Mouse (Mus musculus) MEL (cell line): Measurements from ENCODE around the gene Iqcf1. TPM values are rescaled to one million over a fixed set of nuclear protein-coding genes. Genes with fewer than 3 reads are reported as not detected.

ENCODE experiments used
- DNase-seq: peaks from one replicate; pipeline ENCODE4 v3.0.0; 2011; ENCODE audit warnings: low read depth, low spot score
- H3K27ac ChIP-seq: 2 replicates; pipeline ENCODE4 v1.5.1; 2012; ENCODE audit warnings: low read depth, mild to moderate bottlenecking, control low read depth, low read length, moderate library complexity; ENCODE audit not compliant: control insufficient read depth
- H3K27me3 ChIP-seq, 2 experiments: fragments of 150-350 bp in 1 of 2; sonication (generic) in 1 of 2; 2 replicates each; pipeline ENCODE4 v1.6.1; 2012; ENCODE audit warnings: low read length in 2 of 2, mild to moderate bottlenecking in 2 of 2, improper control_type of control experiment in 1 of 2, moderate library complexity in 1 of 2; ENCODE audit not compliant: insufficient read depth in 2 of 2, control insufficient read depth in 1 of 2
- H3K36me3 ChIP-seq, 2 experiments: 2 replicates each; pipeline ENCODE4 v1.6.1; 2012 to 2014; ENCODE audit warnings: low read length in 2 of 2, improper control_type of control experiment in 1 of 2, inconsistent platforms in 1 of 2, mild to moderate bottlenecking in 1 of 2; ENCODE audit not compliant: insufficient read depth in 2 of 2, control insufficient read depth in 1 of 2
- H3K4me1 ChIP-seq, 2 experiments: fragments of 150-350 bp in 1 of 2; sonication (generic) in 1 of 2; 2 replicates each; pipeline ENCODE4 v1.6.1; 2012; ENCODE audit warnings: low read length in 2 of 2, improper control_type of control experiment in 1 of 2, mild to moderate bottlenecking in 1 of 2; ENCODE audit not compliant: insufficient read depth in 2 of 2, control insufficient read depth in 1 of 2
- H3K4me3 ChIP-seq, 2 experiments: fragments of 150-350 bp in 1 of 2; sonication (generic) in 1 of 2; 2 replicates each; pipeline ENCODE4 v1.5.1; 2012; ENCODE audit warnings: low read depth in 2 of 2, low read length in 2 of 2, mild to moderate bottlenecking in 2 of 2, moderate library complexity in 2 of 2, control low read depth in 1 of 2, improper control_type of control experiment in 1 of 2; ENCODE audit not compliant: control insufficient read depth in 1 of 2, insufficient read depth in 1 of 2
- H3K79me2 ChIP-seq: 2 replicates; pipeline ENCODE4 v1.6.1; 2012; ENCODE audit warnings: mild to moderate bottlenecking, low read length, moderate library complexity; ENCODE audit not compliant: control insufficient read depth, poor library complexity, insufficient read depth
- H3K9ac ChIP-seq: 2 replicates; pipeline ENCODE4 v1.6.1; 2012; ENCODE audit warnings: low read depth, mild to moderate bottlenecking, control low read depth, low read length, moderate library complexity; ENCODE audit not compliant: control insufficient read depth, poor library complexity, severe bottlenecking
- H3K9me3 ChIP-seq: fragments of 150-350 bp; sonication (generic); replicated peaks from 2 replicates; pipeline ENCODE4 v1.6.1; 2012; ENCODE audit warnings: mild to moderate bottlenecking, low read length, improper control_type of control experiment, moderate library complexity; ENCODE audit not compliant: insufficient read depth
- BHLHE40 ChIP-seq: IDR thresholded peaks from 2 replicates; pipeline ENCODE4 v1.6.1; 2012; ENCODE audit warnings: low read depth, mild to moderate bottlenecking, inconsistent platforms, low read length, improper control_type of control experiment, borderline replicate concordance
- E2F4 ChIP-seq: IDR thresholded peaks from 2 replicates; pipeline ENCODE4 v1.6.1; 2011; ENCODE audit warnings: low read depth, low read length, improper control_type of control experiment, borderline replicate concordance
- ELF1 ChIP-seq: IDR thresholded peaks from 2 replicates; pipeline ENCODE4 v1.6.1; 2014; ENCODE audit warnings: low read depth, mild to moderate bottlenecking, inconsistent platforms, low read length, improper control_type of control experiment, moderate library complexity
- GATA1 ChIP-seq: IDR thresholded peaks from 2 replicates; pipeline ENCODE4 v1.6.1; 2011; ENCODE audit warnings: low read depth, low read length, improper control_type of control experiment
- HCFC1 ChIP-seq: IDR thresholded peaks from 2 replicates; pipeline ENCODE4 v1.6.1; 2012; ENCODE audit warnings: low read depth, mild to moderate bottlenecking, inconsistent platforms, low read length, improper control_type of control experiment, moderate library complexity
- JUND ChIP-seq: IDR thresholded peaks from 2 replicates; pipeline ENCODE4 v1.6.1; 2011; ENCODE audit warnings: low read depth, mild to moderate bottlenecking, improper control_type of control experiment, low read length
- KAT2A ChIP-seq: conservative IDR thresholded peaks from 2 replicates; pipeline ENCODE4 v1.6.1; 2012; ENCODE audit warnings: low read depth, low read length, improper control_type of control experiment, inconsistent platforms
- MAX ChIP-seq: IDR thresholded peaks from 2 replicates; pipeline ENCODE4 v1.6.1; 2011; ENCODE audit warnings: low read length, improper control_type of control experiment
- MEF2A ChIP-seq: IDR thresholded peaks from 2 replicates; pipeline ENCODE4 v1.6.1; 2014; ENCODE audit warnings: low read depth, mild to moderate bottlenecking, inconsistent platforms, low read length, improper control_type of control experiment; ENCODE audit not compliant: poor library complexity, insufficient replicate concordance, severe bottlenecking; ENCODE audit errors: extremely low read depth
- MYC ChIP-seq: IDR thresholded peaks from 2 replicates; pipeline ENCODE4 v1.6.1; 2011; ENCODE audit warnings: low read depth, mild to moderate bottlenecking, low read length, improper control_type of control experiment, moderate library complexity
- POLR2AphosphoS5 ChIP-seq: IDR thresholded peaks from 2 replicates; pipeline ENCODE4 v1.6.1; 2012; ENCODE audit warnings: low read depth, borderline replicate concordance, mild to moderate bottlenecking, inconsistent platforms, low read length, moderate library complexity, mixed read lengths
- RCOR1 ChIP-seq: IDR thresholded peaks from 2 replicates; pipeline ENCODE4 v1.6.1; 2012; ENCODE audit warnings: low read depth, mild to moderate bottlenecking, inconsistent platforms, low read length, improper control_type of control experiment
- TCF12 ChIP-seq: IDR thresholded peaks from 2 replicates; pipeline ENCODE4 v1.6.1; 2014; ENCODE audit warnings: low read depth, mild to moderate bottlenecking, inconsistent platforms, low read length, improper control_type of control experiment, moderate library complexity
- ZC3H11A ChIP-seq: IDR thresholded peaks from 2 replicates; pipeline ENCODE4 v1.6.1; 2012; ENCODE audit warnings: low read depth, mild to moderate bottlenecking, inconsistent platforms, low read length, improper control_type of control experiment
- ZKSCAN1 ChIP-seq: IDR thresholded peaks from 2 replicates; pipeline ENCODE4 v1.6.1; 2012; ENCODE audit warnings: low read depth, mild to moderate bottlenecking, inconsistent platforms, low read length, improper control_type of control experiment, moderate library complexity
- polyA plus RNA-seq, 2 experiments: library from polyadenylated mRNA; stranded (reverse) in 1 of 2; unstranded in 1 of 2; fragments of >175 nt in 1 of 2; fragments of >200 nt in 1 of 2; gene quantifications; 2 replicates each; pipeline versions ENCODE4 v1.2.1 to v1.2.4; 2012; ENCODE audit warnings: low replicate concordance in 2 of 2, low read depth in 1 of 2; ENCODE audit not compliant: insufficient read length in 2 of 2, insufficient read depth in 1 of 2, missing spikeins in 1 of 2
- total RNA-seq: library from RNA; depleted of rRNA; stranded (reverse); fragments of 300-350 nt; gene quantifications from 2 replicates; pipeline ENCODE4 v1.2.3, GENCODE M21; 2012

The Iqcf1 gene
- total and polyA plus RNA-seq, 3 experiments = 0.52 TPM; not detected in 2

GRCm38 (mm10) chr9:106466721-106467120 lies 33.0 kb upstream of the Iqcf1 start:
- no peak for DNase-seq
- no peaks in the 10 kb centered on the region for H3K27me3 ChIP-seq

GRCm38 (mm10) chr9:106467746-106468145 lies 32.0 kb upstream of the Iqcf1 start:
- Histone ChIP-seq H3K36me3 (no peaks in the 10 kb centered on the region; a peak in 1 of 4 replicates), H3K9ac (no peak overlapping the region), H3K9me3 (no peaks in the 10 kb centered on the region), H3K4me3 (no peak overlapping the region), H3K79me2 (no peaks in the 10 kb centered on the region), H3K27ac (no peak overlapping the region), H3K4me1 (peaks cover 0 to 8% of the 10 kb centered on the region in 2 experiments; a peak in 2 of 4 replicates), H3K27me3 (no peaks in the 10 kb centered on the region)
- no peak for DNase-seq
- TF ChIP-seq E2F4 (no peak), ZKSCAN1 (no peak), MEF2A (no peak), MYC (no peak), MAX (no peak)

More at GRCm38 (mm10) chr9:106466721-106467120, 33.0 kb upstream of the Iqcf1 start:
- Histone ChIP-seq H3K27ac (no peak overlapping the region), H3K79me2 (no peaks in the 10 kb centered on the region), H3K4me1 (peaks cover 0 to 8% of the 10 kb centered on the region in 2 experiments; a peak in 2 of 4 replicates), H3K4me3 (no peak overlapping the region), H3K9ac (no peak overlapping the region), H3K9me3 (no peaks in the 10 kb centered on the region), H3K36me3 (no peaks in the 10 kb centered on the region; a peak in 1 of 4 replicates)
- TF ChIP-seq ZC3H11A = no peak
- no peak for TF ChIP-seq MEF2A
- TF ChIP-seq RCOR1 = no peak
- no peak for TF ChIP-seq ELF1
- no peak for TF ChIP-seq MYC
- no peak for TF ChIP-seq TCF12
- TF ChIP-seq GATA1 = no peak
- no peak for TF ChIP-seq MAX
- no peak for TF ChIP-seq HCFC1
- TF ChIP-seq POLR2AphosphoS5 = no peak
- TF ChIP-seq KAT2A = no peak
- TF ChIP-seq JUND = no peak
- TF ChIP-seq BHLHE40 = no peak
